Mouse (Mus musculus): Measurements from ENCODE around the gene Rora. TPM values are rescaled to one million over a fixed set of nuclear protein-coding genes. Genes with fewer than 3 reads are reported as not detected.

Gene Rora
- polyA plus RNA-seq, 1 experiment from 2014 or later = 7.5 TPM

GRCm38 (mm10) chr9:69304991-69305390 is 651.4 kb downstream of the Rora start:
- Histone ChIP-seq H3K4me1 (replicated peaks; ENCODE audit: control insufficient read depth, insufficient read depth) (no peaks in the 10 kb centered on the region), H3K4me2 (replicated peaks; ENCODE audit: low read depth) (no peak overlapping the region), H3K9me3 (ENCODE audit: control insufficient read depth, low read length) (no peaks in the 10 kb centered on the region), H3K4me3 (ENCODE audit: low read depth, low read length) (no peak overlapping the region), H3K27me3 (ENCODE audit: control insufficient read depth, insufficient read depth, low read length) (no peaks in the 10 kb centered on the region), H3K36me3 (ENCODE audit: control insufficient read depth, insufficient read depth, low read length) (no peaks in the 10 kb centered on the region), H3K9ac (ENCODE audit: low read length) (no peak overlapping the region), H3K27ac (replicated peaks) (no peak overlapping the region)
- DNase-seq (ENCODE audit: low spot score) = no peak
- no peak for ATAC-seq (ENCODE audit: low FRiP score, low TSS enrichment)
- 74% methylated on average over 3 of the region's 3 CpGs for WGBS
- TF ChIP-seq CTCF (IDR thresholded peaks at IDR 0.05; ENCODE audit: low read depth) (no peak), EP300 (optimal IDR thresholded peaks at IDR 0.05) (no peak)

- no peaks in the 10 kb centered on the region for H3K9me3 ChIP-seq (ENCODE audit: control insufficient read depth, low read length)
- no peak overlapping the region for H3K9ac ChIP-seq (ENCODE audit: low read length)
- H3K4me1 ChIP-seq (replicated peaks; ENCODE audit: control insufficient read depth, insufficient read depth) = no peaks in the 10 kb centered on the region
- 86% methylated on average over 9 of the region's 9 CpGs for WGBS
- no peaks in the 10 kb centered on the region for H3K36me3 ChIP-seq (ENCODE audit: control insufficient read depth, insufficient read depth, low read length)
- no peak for ATAC-seq (ENCODE audit: low FRiP score, low TSS enrichment)
- no peaks in the 10 kb centered on the region for H3K27me3 ChIP-seq (ENCODE audit: control insufficient read depth, insufficient read depth, low read length)
- H3K4me3 ChIP-seq (ENCODE audit: low read depth, low read length) = no peak overlapping the region
- no peak overlapping the region for H3K4me2 ChIP-seq (replicated peaks; ENCODE audit: low read depth)
- TF ChIP-seq CTCF (IDR thresholded peaks at IDR 0.05; ENCODE audit: low read depth) = peak; percentile 48
- TF ChIP-seq EP300 (optimal IDR thresholded peaks at IDR 0.05) = no peak
- DNase-seq (ENCODE audit: low spot score) = no peak
- H3K27ac ChIP-seq (replicated peaks) = no peak overlapping the region
Observed at GRCm38 (mm10) chr9:69306734-69307528, 653.3 kb downstream of the Rora start.

- Histone ChIP-seq H3K4me1 (replicated peaks; ENCODE audit: control insufficient read depth, insufficient read depth) (no peaks in the 10 kb centered on the region), H3K4me3 (ENCODE audit: low read depth, low read length) (no peak overlapping the region), H3K9ac (ENCODE audit: low read length) (no peak overlapping the region), H3K9me3 (ENCODE audit: control insufficient read depth, low read length) (no peaks in the 10 kb centered on the region), H3K27me3 (ENCODE audit: control insufficient read depth, insufficient read depth, low read length) (no peaks in the 10 kb centered on the region), H3K27ac (replicated peaks) (no peak overlapping the region), H3K4me2 (replicated peaks; ENCODE audit: low read depth) (no peak overlapping the region), H3K36me3 (ENCODE audit: control insufficient read depth, insufficient read depth, low read length) (no peaks in the 10 kb centered on the region)
- TF ChIP-seq CTCF (IDR thresholded peaks at IDR 0.05; ENCODE audit: low read depth) (no peak), EP300 (optimal IDR thresholded peaks at IDR 0.05) (no peak)
- WGBS = 70% methylated on average over 11 of the region's 11 CpGs
- DNase-seq (ENCODE audit: low spot score) (no peak), ATAC-seq (ENCODE audit: low FRiP score, low TSS enrichment) (no peak)
Observed at GRCm38 (mm10) chr9:69307974-69308373, 654.4 kb downstream of the Rora start.

- Histone ChIP-seq H3K36me3 (ENCODE audit: control insufficient read depth, insufficient read depth, low read length) (no peaks in the 10 kb centered on the region), H3K27ac (replicated peaks) (no peak overlapping the region), H3K4me1 (replicated peaks; ENCODE audit: control insufficient read depth, insufficient read depth) (no peaks in the 10 kb centered on the region), H3K4me3 (ENCODE audit: low read depth, low read length) (no peak overlapping the region), H3K27me3 (ENCODE audit: control insufficient read depth, insufficient read depth, low read length) (no peaks in the 10 kb centered on the region), H3K9me3 (ENCODE audit: control insufficient read depth, low read length) (no peaks in the 10 kb centered on the region), H3K4me2 (replicated peaks; ENCODE audit: low read depth) (no peak overlapping the region), H3K9ac (ENCODE audit: low read length) (no peak overlapping the region)
- DNase-seq (ENCODE audit: low spot score) = no peak
- 45% methylated on average over 12 of the region's 12 CpGs for WGBS
- ATAC-seq (ENCODE audit: low FRiP score, low TSS enrichment) = no peak
- TF ChIP-seq CTCF (IDR thresholded peaks at IDR 0.05; ENCODE audit: low read depth) (no peak), EP300 (optimal IDR thresholded peaks at IDR 0.05) (no peak)
Observed at GRCm38 (mm10) chr9:69310524-69310923, 656.9 kb downstream of the Rora start.

- H3K9me3 ChIP-seq (ENCODE audit: control insufficient read depth, low read length) = no peaks in the 10 kb centered on the region
Observed at GRCm38 (mm10) chr9:69313297-69313696, 659.7 kb downstream of the Rora start.

GRCm38 (mm10) chr9:69314451-69315210 is 661.0 kb downstream of the Rora start:
- Histone ChIP-seq H3K4me2 (replicated peaks; ENCODE audit: low read depth) (no peak overlapping the region), H3K9me3 (ENCODE audit: control insufficient read depth, low read length) (no peaks in the 10 kb centered on the region), H3K4me3 (ENCODE audit: low read depth, low read length) (no peak overlapping the region), H3K27me3 (ENCODE audit: control insufficient read depth, insufficient read depth, low read length) (no peaks in the 10 kb centered on the region), H3K4me1 (replicated peaks; ENCODE audit: control insufficient read depth, insufficient read depth) (no peaks in the 10 kb centered on the region), H3K27ac (replicated peaks) (no peak overlapping the region), H3K9ac (ENCODE audit: low read length) (no peak overlapping the region), H3K36me3 (ENCODE audit: control insufficient read depth, insufficient read depth, low read length) (no peaks in the 10 kb centered on the region)
- ATAC-seq (ENCODE audit: low FRiP score, low TSS enrichment) (no peak), DNase-seq (ENCODE audit: low spot score) (no peak)
- TF ChIP-seq CTCF (IDR thresholded peaks at IDR 0.05; ENCODE audit: low read depth) (no peak), EP300 (optimal IDR thresholded peaks at IDR 0.05) (no peak)
- 86% methylated on average over 9 of the region's 9 CpGs for WGBS

More at GRCm38 (mm10) chr9:69313297-69313696, 659.7 kb downstream of the Rora start:
- no peaks in the 10 kb centered on the region for H3K27me3 ChIP-seq (ENCODE audit: control insufficient read depth, insufficient read depth, low read length)
- no peak for DNase-seq (ENCODE audit: low spot score)
- no peak overlapping the region for H3K4me2 ChIP-seq (replicated peaks; ENCODE audit: low read depth)
- ATAC-seq (ENCODE audit: low FRiP score, low TSS enrichment) = no peak
- H3K4me1 ChIP-seq (replicated peaks; ENCODE audit: control insufficient read depth, insufficient read depth) = no peaks in the 10 kb centered on the region
- H3K9ac ChIP-seq (ENCODE audit: low read length) = no peak overlapping the region
- H3K4me3 ChIP-seq (ENCODE audit: low read depth, low read length) = no peak overlapping the region
- WGBS = 88% methylated on average over 3 of the region's 3 CpGs
- no peak overlapping the region for H3K27ac ChIP-seq (replicated peaks)
- no peaks in the 10 kb centered on the region for H3K36me3 ChIP-seq (ENCODE audit: control insufficient read depth, insufficient read depth, low read length)
- TF ChIP-seq EP300 (optimal IDR thresholded peaks at IDR 0.05) (no peak), CTCF (IDR thresholded peaks at IDR 0.05; ENCODE audit: low read depth) (no peak)

Measured in stomach, postnatal 0 days (tissue).